Mouse (Mus musculus): Measurements from ENCODE around the gene B230118H07Rik. TPM values are rescaled to one million over a fixed set of nuclear protein-coding genes. Genes with fewer than 3 reads are reported as not detected.
"Not testable (repeated sequence)": the region's sequence is repeated elsewhere in the genome, so short reads cannot be mapped to it uniquely, and the experiment has no call there.

The B230118H07Rik gene
- total and polyA plus RNA-seq, 3 experiments, result 1.6 to 76.4 (median 10.2) TPM

GRCm38 (mm10) chr2:101545593-101545992 lies 103.7 kb downstream of the B230118H07Rik start:
- ATAC-seq (ENCODE audit: extremely low read depth, insufficient number of reproducible peaks, low FRiP score, poor library complexity, severe bottlenecking) (no peak), DNase-seq (ENCODE audit: low spot score) (no peak)
- Histone ChIP-seq H3K4me3 (ENCODE audit: low read depth, low read length) (no peak overlapping the region), H3K27me3 (ENCODE audit: insufficient read depth, low read length) (no peaks in the 10 kb centered on the region), H3K36me3 (replicated peaks) (no peaks in the 10 kb centered on the region), H3K4me1 (ENCODE audit: insufficient read depth, low read depth, low read length) (no peaks in the 10 kb centered on the region), H3K9me3 (replicated peaks) (no peaks in the 10 kb centered on the region)
- TF ChIP-seq TAL1 (conservative IDR thresholded peaks at IDR 0.05; ENCODE audit: low read depth, low read length) (no peak), GATA1 (IDR thresholded peaks at IDR 0.05; ENCODE audit: borderline replicate concordance, low read length) (no peak), CTCF (IDR thresholded peaks at IDR 0.05; ENCODE audit: low read depth, low read length) (no peak), GATA2 (IDR thresholded peaks at IDR 0.05; ENCODE audit: borderline replicate concordance, low read depth, low read length) (no peak)

- Histone ChIP-seq H3K4me1 (ENCODE audit: insufficient read depth, low read depth, low read length) (no peaks in the 10 kb centered on the region), H3K36me3 (replicated peaks) (no peaks in the 10 kb centered on the region), H3K4me3 (ENCODE audit: low read depth, low read length) (no peak overlapping the region), H3K27me3 (ENCODE audit: insufficient read depth, low read length) (no peaks in the 10 kb centered on the region), H3K9me3 (replicated peaks) (no peaks in the 10 kb centered on the region)
- ATAC-seq (ENCODE audit: extremely low read depth, insufficient number of reproducible peaks, low FRiP score, poor library complexity, severe bottlenecking) (no peak), DNase-seq (ENCODE audit: low spot score) (no peak)
- TF ChIP-seq POLR2AphosphoS5 (IDR thresholded peaks at IDR 0.05; ENCODE audit: insufficient replicate concordance, low read depth, low read length) (no peak), GATA2 (IDR thresholded peaks at IDR 0.05; ENCODE audit: borderline replicate concordance, low read depth, low read length) (no peak), GATA1 (IDR thresholded peaks at IDR 0.05; ENCODE audit: borderline replicate concordance, low read length) (no peak), CTCF (IDR thresholded peaks at IDR 0.05; ENCODE audit: low read depth, low read length) (no peak), TAL1 (conservative IDR thresholded peaks at IDR 0.05; ENCODE audit: low read depth, low read length) (no peak)
Measured at GRCm38 (mm10) chr2:101543704-101544417, 105.5 kb downstream of the B230118H07Rik start.

- not testable (repeated sequence) for H3K27me3 ChIP-seq (ENCODE audit: insufficient read depth, low read length); H3K36me3 ChIP-seq (replicated peaks); DNase-seq (ENCODE audit: low spot score); H3K4me1 ChIP-seq (ENCODE audit: insufficient read depth, low read depth, low read length); H3K9me3 ChIP-seq (replicated peaks); H3K4me3 ChIP-seq (ENCODE audit: low read depth, low read length); ATAC-seq (ENCODE audit: extremely low read depth, insufficient number of reproducible peaks, low FRiP score, poor library complexity, severe bottlenecking)
Measured at GRCm38 (mm10) chr2:101536887-101537286, 112.4 kb downstream of the B230118H07Rik start.

- H3K9me3 ChIP-seq (replicated peaks), result no peaks in the 10 kb centered on the region
- H3K27me3 ChIP-seq (ENCODE audit: insufficient read depth, low read length), result peaks cover 2% of the 10 kb centered on the region; the same call in 1 of the 2 replicates
- DNase-seq (ENCODE audit: low spot score) (no peak), ATAC-seq (ENCODE audit: extremely low read depth, insufficient number of reproducible peaks, low FRiP score, poor library complexity, severe bottlenecking) (no peak)
- no peak for TF ChIP-seq CTCF (IDR thresholded peaks at IDR 0.05; ENCODE audit: low read depth, low read length)
- TF ChIP-seq GATA2 (IDR thresholded peaks at IDR 0.05; ENCODE audit: borderline replicate concordance, low read depth, low read length), result no peak
- TF ChIP-seq POLR2AphosphoS5 (IDR thresholded peaks at IDR 0.05; ENCODE audit: insufficient replicate concordance, low read depth, low read length), result no peak
- no peak overlapping the region for H3K4me3 ChIP-seq (ENCODE audit: low read depth, low read length)
- no peaks in the 10 kb centered on the region for H3K4me1 ChIP-seq (ENCODE audit: insufficient read depth, low read depth, low read length)
- no peaks in the 10 kb centered on the region for H3K36me3 ChIP-seq (replicated peaks)
Measured at GRCm38 (mm10) chr2:101533741-101534140, 115.6 kb downstream of the B230118H07Rik start.

- peak; percentile 2 for DNase-seq (ENCODE audit: low spot score)
- Histone ChIP-seq H3K9me3 (replicated peaks) (no peaks in the 10 kb centered on the region), H3K4me1 (ENCODE audit: insufficient read depth, low read depth, low read length) (no peaks in the 10 kb centered on the region), H3K36me3 (replicated peaks) (no peaks in the 10 kb centered on the region), H3K4me3 (ENCODE audit: low read depth, low read length) (no peak overlapping the region), H3K27me3 (ENCODE audit: insufficient read depth, low read length) (no peaks in the 10 kb centered on the region)
- ATAC-seq (ENCODE audit: extremely low read depth, insufficient number of reproducible peaks, low FRiP score, poor library complexity, severe bottlenecking), result no peak
- TF ChIP-seq GATA2 (IDR thresholded peaks at IDR 0.05; ENCODE audit: borderline replicate concordance, low read depth, low read length), result no peak
- TF ChIP-seq CTCF (IDR thresholded peaks at IDR 0.05; ENCODE audit: low read depth, low read length), result peak; percentile 15; the same call in 1 of the 2 replicates
Measured at GRCm38 (mm10) chr2:101525503-101526381, 123.6 kb downstream of the B230118H07Rik start.

GRCm38 (mm10) chr2:101525091-101525490 lies 124.2 kb downstream of the B230118H07Rik start:
- Histone ChIP-seq H3K4me3 (ENCODE audit: low read depth, low read length) (no peak overlapping the region), H3K27me3 (ENCODE audit: insufficient read depth, low read length) (no peaks in the 10 kb centered on the region), H3K36me3 (replicated peaks) (no peaks in the 10 kb centered on the region), H3K4me1 (ENCODE audit: insufficient read depth, low read depth, low read length) (no peaks in the 10 kb centered on the region), H3K9me3 (replicated peaks) (no peaks in the 10 kb centered on the region)
- TF ChIP-seq GATA2 (IDR thresholded peaks at IDR 0.05; ENCODE audit: borderline replicate concordance, low read depth, low read length) (no peak), TAL1 (conservative IDR thresholded peaks at IDR 0.05; ENCODE audit: low read depth, low read length) (no peak), CTCF (IDR thresholded peaks at IDR 0.05; ENCODE audit: low read depth, low read length) (no peak), GATA1 (IDR thresholded peaks at IDR 0.05; ENCODE audit: borderline replicate concordance, low read length) (no peak), POLR2AphosphoS5 (IDR thresholded peaks at IDR 0.05; ENCODE audit: insufficient replicate concordance, low read depth, low read length) (no peak)
- ATAC-seq (ENCODE audit: extremely low read depth, insufficient number of reproducible peaks, low FRiP score, poor library complexity, severe bottlenecking) (no peak), DNase-seq (ENCODE audit: low spot score) (no peak)

Measured in G1E (cell line).